Mouse (Mus musculus) myocyte (in vitro differentiated cells): ENCODE data around the gene Slc7a10. TPM values are rescaled to one million over a fixed set of nuclear protein-coding genes. Genes with fewer than 3 reads are reported as not detected.

Experiments used
- H3K27me3 ChIP-seq: one replicate; pipeline ENCODE4 v1.6.1; 2011; ENCODE audit not compliant: control insufficient read depth, insufficient read depth, insufficient read length
- H3K36me3 ChIP-seq: one replicate; pipeline ENCODE4 v1.6.1; 2011; ENCODE audit not compliant: control insufficient read depth, insufficient read depth
- H3K4me2 ChIP-seq: one replicate; pipeline ENCODE4 v1.6.1; 2011; ENCODE audit warnings: low read depth, control low read depth
- H3K4me3 ChIP-seq: one replicate; pipeline ENCODE4 v1.5.1; 2011; ENCODE audit warnings: mild to moderate bottlenecking, control low read depth, moderate library complexity
- H3K79me2 ChIP-seq: one replicate; pipeline ENCODE4 v1.6.1; 2011; ENCODE audit not compliant: control insufficient read depth, insufficient read depth
- H3ac ChIP-seq: one replicate; pipeline ENCODE4 v1.6.1; 2011; ENCODE audit not compliant: control insufficient read depth, insufficient read length
- CEBPB ChIP-seq: IDR thresholded peaks from 2 replicates; pipeline ENCODE4 v1.6.1; 2011; ENCODE audit warnings: mild to moderate bottlenecking, moderate library complexity; ENCODE audit not compliant: poor library complexity, insufficient read depth, severe bottlenecking
- E2F4 ChIP-seq: IDR thresholded peaks from one replicate; pipeline ENCODE4 v1.6.1; 2011; ENCODE audit warnings: mild to moderate bottlenecking, control low read depth, moderate library complexity; ENCODE audit not compliant: insufficient read depth
- MAX ChIP-seq: IDR thresholded peaks from one replicate; pipeline ENCODE4 v1.6.1; 2011; ENCODE audit warnings: low read depth, mild to moderate bottlenecking, control low read depth
- MYOD1 ChIP-seq, 3 experiments: IDR thresholded peaks; one replicate each; pipeline ENCODE4 v1.6.1; 2011; ENCODE audit warnings: control low read depth in 2 of 3, low read depth in 2 of 3, mild to moderate bottlenecking in 2 of 3, moderate library complexity in 1 of 3; ENCODE audit not compliant: insufficient read length in 2 of 3, control insufficient read depth in 1 of 3
- MYOG ChIP-seq, 3 experiments: IDR thresholded peaks; one replicate each; pipeline ENCODE4 v1.6.1; 2011; ENCODE audit warnings: control low read depth in 2 of 3, low read depth in 2 of 3, mild to moderate bottlenecking in 2 of 3; ENCODE audit not compliant: insufficient read length in 2 of 3, control insufficient read depth in 1 of 3, insufficient read depth in 1 of 3
- POLR2A ChIP-seq: IDR thresholded peaks from one replicate; pipeline ENCODE4 v1.6.1; 2011; ENCODE audit warnings: low read depth, mild to moderate bottlenecking, control low read depth, moderate library complexity; ENCODE audit not compliant: insufficient read length
- POLR2AphosphoS2 ChIP-seq: IDR thresholded peaks from one replicate; pipeline ENCODE4 v1.6.1; 2011; ENCODE audit warnings: low read depth, control low read depth; ENCODE audit not compliant: insufficient read length
- REST ChIP-seq: IDR thresholded peaks from one replicate; pipeline ENCODE4 v1.6.1; 2011; ENCODE audit warnings: mild to moderate bottlenecking, control low read depth, moderate library complexity; ENCODE audit not compliant: insufficient read depth, insufficient read length
- SRF ChIP-seq: IDR thresholded peaks from one replicate; pipeline ENCODE4 v1.6.1; 2011; ENCODE audit warnings: low read depth; ENCODE audit not compliant: control insufficient read depth, insufficient read length
- TCF12 ChIP-seq: IDR thresholded peaks from one replicate; pipeline ENCODE4 v1.6.1; 2011; ENCODE audit warnings: mild to moderate bottlenecking, control low read depth; ENCODE audit not compliant: poor library complexity, insufficient read depth, severe bottlenecking
- TCF3 ChIP-seq: IDR thresholded peaks from one replicate; pipeline ENCODE4 v1.6.1; 2011; ENCODE audit warnings: low read depth, control low read depth; ENCODE audit not compliant: insufficient read length
- USF1 ChIP-seq: IDR thresholded peaks from one replicate; pipeline ENCODE4 v1.6.1; 2011; ENCODE audit warnings: low read depth, mild to moderate bottlenecking, control low read depth, moderate library complexity
- polyA plus RNA-seq: library from polyadenylated mRNA; unstranded; fragments of >200 nt; fragmentation: generic; extraction: Trizol; gene quantifications from one replicate; pipeline ENCODE4 v1.2.1, GENCODE M21; 2012; ENCODE audit warnings: missing spikeins

Slc7a10 gene
- polyA plus RNA-seq, 1 experiment: not detected

DNA sequence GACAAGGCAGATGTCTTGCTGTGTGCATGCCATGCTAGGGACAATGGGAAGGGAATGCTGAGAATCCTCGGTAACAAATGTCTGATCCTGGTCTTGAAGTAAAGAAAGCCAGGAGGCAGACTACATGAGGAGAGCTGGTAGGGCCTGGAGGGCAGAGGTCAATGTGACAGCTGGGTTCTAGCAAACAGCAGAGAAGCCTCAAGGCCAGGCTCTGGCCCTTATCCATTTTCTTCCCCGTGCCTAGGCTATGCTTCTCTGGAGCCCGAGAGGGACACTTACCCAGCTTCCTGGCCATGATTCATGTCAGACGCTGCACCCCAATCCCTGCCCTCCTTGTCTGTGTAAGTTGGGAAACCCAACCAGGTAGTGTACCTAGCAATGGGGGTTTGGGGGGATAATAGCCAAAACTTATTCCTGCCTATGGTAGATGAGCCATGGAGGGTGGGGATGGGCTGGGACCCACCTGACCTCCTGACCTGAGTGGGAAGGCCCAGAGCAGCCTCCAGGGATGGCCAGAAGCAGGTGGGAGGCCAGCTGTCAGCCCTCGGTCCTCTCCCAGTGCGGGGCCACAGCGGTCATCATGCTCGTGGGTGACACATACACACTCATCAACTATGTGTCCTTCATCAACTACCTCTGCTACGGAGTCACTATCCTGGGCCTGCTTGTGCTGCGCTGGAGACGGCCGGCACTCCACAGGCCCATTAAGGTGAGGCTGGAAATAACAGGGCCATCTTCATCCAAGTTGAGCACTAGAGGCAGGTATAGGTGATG lies 13.0 kb downstream of the Slc7a10 start:
- Histone ChIP-seq H3ac (no peak overlapping the region), H3K27me3 (peaks cover 64% of the 10 kb centered on the region), H3K36me3 (no peaks in the 10 kb centered on the region), H3K4me2 (no peak overlapping the region), H3K79me2 (no peaks in the 10 kb centered on the region), H3K4me3 (no peak overlapping the region)
- TF ChIP-seq TCF3: no peak
- TF ChIP-seq REST: no peak

DNA sequence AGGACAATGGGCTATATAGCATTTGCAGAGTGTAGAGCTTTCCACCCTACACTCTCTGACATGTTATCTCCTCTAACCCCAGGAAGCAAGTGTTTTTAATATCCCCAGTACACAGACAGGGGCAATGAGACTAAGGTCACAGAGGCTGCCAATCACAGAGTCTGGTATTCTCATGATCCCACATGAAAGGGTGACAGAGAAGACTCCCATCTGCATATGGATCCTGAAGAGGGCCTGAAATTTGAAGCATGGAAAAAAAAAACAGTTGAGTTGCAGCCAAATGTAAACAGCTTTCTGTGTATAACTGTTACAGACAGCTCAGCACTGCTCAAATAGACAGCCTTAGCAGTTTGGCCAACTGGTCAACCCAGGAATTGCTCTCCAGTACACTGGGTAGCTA lies 13.6 kb downstream of the Slc7a10 start:
- Histone ChIP-seq H3K4me3 (no peak overlapping the region), H3K79me2 (no peaks in the 10 kb centered on the region), H3K4me2 (no peak overlapping the region), H3K27me3 (peaks cover 64% of the 10 kb centered on the region), H3ac (no peak overlapping the region), H3K36me3 (no peaks in the 10 kb centered on the region)
- TF ChIP-seq POLR2A: no peak
- no peak for TF ChIP-seq MAX
- TF ChIP-seq E2F4: no peak
- TF ChIP-seq MYOD1 (IDR thresholded peaks at IDR 0.05; ENCODE audit: control insufficient read depth in 1 of 3, insufficient read length in 2 of 3, low read depth in 2 of 3): no peak
- TF ChIP-seq CEBPB: no peak
- TF ChIP-seq TCF12: no peak
- TF ChIP-seq SRF: no peak

DNA sequence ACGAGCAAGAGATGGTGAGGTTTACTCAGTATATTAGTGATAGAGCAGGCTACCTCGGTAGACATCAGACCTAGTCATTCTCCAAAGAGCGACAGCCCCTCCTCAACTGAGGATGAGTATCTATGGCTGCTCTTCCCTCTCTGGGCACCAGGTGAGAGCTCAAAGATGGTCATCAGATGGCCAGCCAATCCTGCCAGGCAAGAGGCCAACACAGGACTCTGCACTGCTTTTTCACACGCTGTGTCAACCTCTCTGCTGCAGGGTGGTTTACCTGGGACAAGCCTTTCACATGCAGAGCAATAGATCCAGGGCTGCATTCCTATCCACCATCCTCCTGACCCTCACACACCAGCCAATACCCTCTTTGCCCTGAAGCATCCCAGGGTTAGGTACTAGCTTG lies 25.6 kb downstream of the Slc7a10 start:
- Histone ChIP-seq H3K79me2 (no peaks in the 10 kb centered on the region), H3K36me3 (no peaks in the 10 kb centered on the region), H3K4me3 (no peak overlapping the region), H3K4me2 (no peak overlapping the region), H3K27me3 (peaks cover 77% of the 10 kb centered on the region), H3ac (no peak overlapping the region)
- TF ChIP-seq TCF3 (no peak), USF1 (no peak), REST (no peak), POLR2AphosphoS2 (no peak), E2F4 (no peak), CEBPB (no peak), POLR2A (no peak), SRF (no peak), TCF12 (no peak), MAX (no peak), MYOD1 (IDR thresholded peaks at IDR 0.05; ENCODE audit: control insufficient read depth in 1 of 3, insufficient read length in 2 of 3, low read depth in 2 of 3) (no peak), MYOG (IDR thresholded peaks at IDR 0.05; ENCODE audit: control insufficient read depth in 1 of 3, insufficient read depth in 1 of 3, insufficient read length in 2 of 3, low read depth in 2 of 3) (no peak)

DNA sequence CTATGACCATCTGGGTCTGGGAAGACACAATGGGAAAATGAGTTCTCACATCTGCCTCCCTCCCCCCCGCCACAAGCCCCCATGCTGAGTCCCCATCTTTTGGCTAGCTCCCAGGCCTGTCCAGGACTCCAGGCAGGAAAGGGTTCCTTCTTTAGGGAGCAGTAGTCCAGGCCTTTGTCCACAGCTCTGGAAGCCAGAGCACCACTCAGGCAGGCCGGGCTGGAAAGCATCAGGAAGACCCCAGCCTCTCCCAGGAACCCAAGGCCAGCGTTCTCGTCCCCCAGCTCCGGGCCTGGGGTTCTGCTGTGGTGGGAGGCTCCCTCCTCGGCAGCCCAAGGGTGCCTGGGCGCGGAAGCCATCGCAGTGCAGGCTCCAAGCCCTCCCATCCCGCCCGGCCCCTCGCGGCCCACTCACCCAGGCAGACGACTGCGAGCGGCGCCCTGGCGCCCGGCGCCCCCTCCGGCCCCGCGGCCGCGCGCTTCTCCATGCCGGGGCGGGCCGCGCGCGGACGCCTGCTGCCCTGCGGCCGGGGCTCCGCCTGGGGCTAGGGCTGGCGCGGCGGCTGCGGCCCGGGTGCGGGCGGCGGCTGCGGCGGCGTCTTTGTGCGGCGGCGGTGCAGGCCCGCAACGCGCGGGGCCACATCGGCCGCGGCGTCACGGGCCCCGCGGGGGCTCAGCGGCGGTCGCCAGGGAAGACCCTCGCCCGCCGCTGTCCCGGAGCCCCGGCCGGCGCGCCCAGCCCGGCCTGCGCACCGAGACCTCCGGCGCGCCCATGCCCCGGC lies 28.4 kb downstream of the Slc7a10 start:
- Histone ChIP-seq H3K36me3 (no peaks in the 10 kb centered on the region), H3K79me2 (no peaks in the 10 kb centered on the region), H3ac (no peak overlapping the region), H3K4me2 (no peak overlapping the region), H3K4me3 (no peak overlapping the region), H3K27me3 (peaks cover 86% of the 10 kb centered on the region)
- TF ChIP-seq MAX (no peak), TCF12 (no peak), USF1 (no peak), POLR2A (no peak), REST (no peak), E2F4 (no peak), CEBPB (no peak), POLR2AphosphoS2 (no peak), MYOD1 (IDR thresholded peaks at IDR 0.05; ENCODE audit: control insufficient read depth in 1 of 3, insufficient read length in 2 of 3, low read depth in 2 of 3) (no peak)

DNA sequence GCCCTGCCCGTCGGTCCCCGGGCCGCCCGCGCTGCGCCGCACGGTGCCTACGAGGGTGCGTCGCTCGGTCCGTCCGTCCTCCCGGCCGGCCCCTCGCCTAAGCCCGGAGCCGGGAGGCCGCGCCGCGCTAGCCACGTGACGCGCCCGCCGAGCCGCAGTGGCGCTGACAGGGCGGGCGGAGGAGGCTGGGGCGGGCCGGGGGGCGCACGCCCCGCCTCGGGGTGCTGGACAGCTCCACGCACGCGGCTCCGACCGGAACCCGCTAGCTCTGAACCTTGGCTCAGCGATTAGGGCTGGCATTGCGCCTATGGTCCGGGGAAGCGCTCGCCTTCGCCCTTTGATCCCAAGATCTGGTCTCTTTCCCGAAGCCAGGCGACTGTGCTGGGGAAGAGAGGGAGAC lies 29.0 kb downstream of the Slc7a10 start, which contains the start of gene Lrp3:
Lrp3 (minus strand) TSS at position 274 of the 400 bp plus-strand sequence.
- Histone ChIP-seq H3K27me3 (peaks cover 81% of the 10 kb centered on the region), H3K79me2 (no peaks in the 10 kb centered on the region), H3K36me3 (no peaks in the 10 kb centered on the region), H3ac (no peak within 1 kb of the TSS), H3K4me2 (no peak within 1 kb of the TSS), H3K4me3 (no peak within 1 kb of the TSS)
- no peak for TF ChIP-seq MAX
- TF ChIP-seq REST: peak; percentile 69
- no peak for TF ChIP-seq POLR2A
- no peak for TF ChIP-seq MYOD1 (IDR thresholded peaks at IDR 0.05; ENCODE audit: control insufficient read depth in 1 of 3, insufficient read length in 2 of 3, low read depth in 2 of 3)
